Mouse (Mus musculus) stomach, embryonic 16.5 days (tissue): ENCODE measurements around the gene Tuba1b. TPM values are rescaled to one million over a fixed set of nuclear protein-coding genes. Genes with fewer than 3 reads are reported as not detected.
A peak's percentile ranks its signal among the peaks of the same experiment; 100 is the strongest.
"Not testable (repeated sequence)": the region's sequence is repeated elsewhere in the genome, so short reads cannot be mapped to it uniquely, and the experiment has no call there.

Source experiments
- ATAC-seq: fragments of 200-750 bp; cut with Nextera tagmentation; 2 replicates; pipeline ENCODE4 v1.8.0; 2017; ENCODE audit warnings: moderate number of reproducible peaks, moderate TSS enrichment; ENCODE audit not compliant: insufficient read depth, low FRiP score
- H3K27ac ChIP-seq: fragments of 300-500 bp; sonication (generic); 2 replicates; pipeline ENCODE4 v1.5.1; 2014; ENCODE audit warnings: low read length
- H3K27me3 ChIP-seq: fragments of 300-500 bp; sonication (generic); 2 replicates; pipeline ENCODE4 v1.6.1; 2014; ENCODE audit warnings: low read length, control low read depth, mixed read lengths; ENCODE audit not compliant: control insufficient read depth, insufficient read depth
- H3K36me3 ChIP-seq: fragments of 300-500 bp; sonication (generic); 2 replicates; pipeline ENCODE4 v1.6.1; 2014; ENCODE audit warnings: low read length; ENCODE audit not compliant: control insufficient read depth, insufficient read depth
- H3K4me1 ChIP-seq: fragments of 300-500 bp; sonication (generic); 2 replicates; pipeline ENCODE4 v1.6.1; 2014; ENCODE audit warnings: low read length, control low read depth, mixed read lengths; ENCODE audit not compliant: control insufficient read depth, insufficient read depth
- H3K4me2 ChIP-seq: fragments of 300-500 bp; sonication (generic); 2 replicates; pipeline ENCODE4 v1.6.1; 2014; ENCODE audit warnings: low read depth, low read length, mixed read lengths
- H3K4me3 ChIP-seq: fragments of 300-500 bp; sonication (generic); replicated peaks from 2 replicates; pipeline ENCODE4 v1.5.1; 2014; ENCODE audit warnings: mild to moderate bottlenecking, low read length
- H3K9ac ChIP-seq: fragments of 300-500 bp; sonication (generic); 2 replicates; pipeline ENCODE4 v1.6.1; 2014; ENCODE audit warnings: low read length
- H3K9me3 ChIP-seq: fragments of 300-500 bp; sonication (generic); replicated peaks from 2 replicates; pipeline ENCODE4 v1.6.1; 2016; ENCODE audit warnings: low read length, control low read depth; ENCODE audit not compliant: control insufficient read depth
- WGBS: fragments of 180-500 bp; shearing (Covaris S2); extraction: QIAGEN DNeasy Blood & Tissue Kit; methylation state at CpG from one replicate; pipeline ENCODE4 v1.1.7; 2014; 5-methylcytosine and 5-hydroxymethylcytosine counted together
- polyA plus RNA-seq: library from polyadenylated mRNA; unstranded; fragments of >200 nt; fragmentation: Nextera tagmentation; extraction: Ambion mirVana; gene quantifications from 2 replicates; pipeline ENCODE4 v1.2.1, GENCODE M21; 2015

Gene Tuba1b
- polyA plus RNA-seq, 1 experiment from 2014 or later = 1,202 TPM

DNA sequence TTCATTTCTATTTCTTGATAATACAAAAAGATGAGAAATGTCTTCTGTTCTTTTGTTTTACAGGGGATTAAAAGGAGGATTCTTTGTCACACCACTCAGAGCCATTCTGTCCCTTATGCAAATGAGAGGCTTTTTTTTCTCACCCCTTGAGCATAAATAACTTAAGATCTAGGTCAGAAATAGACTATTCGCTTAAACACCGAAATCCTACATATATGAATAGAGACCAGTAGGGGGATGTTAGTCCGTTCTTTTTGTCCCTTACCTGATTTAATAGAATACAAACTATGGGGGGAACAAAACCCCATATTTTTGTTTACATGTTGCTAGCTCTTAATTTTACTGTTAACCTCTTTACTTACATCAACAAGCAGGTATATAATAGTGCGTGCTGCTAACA is 21.6 kb upstream of the Tuba1b start:
- Histone ChIP-seq H3K9ac (no peak overlapping the region), H3K27ac (no peak overlapping the region), H3K9me3 (no peaks in the 10 kb centered on the region), H3K4me3 (no peak overlapping the region), H3K4me2 (no peak overlapping the region), H3K4me1 (0 out of 2 replicates have a peak, but pooled peaks cover 2% of the 10 kb centered on the region), H3K27me3 (no peaks in the 10 kb centered on the region), H3K36me3 (no peaks in the 10 kb centered on the region)
- WGBS = 93% methylated on average over 4 of the region's 4 CpGs
- ATAC-seq = no peak

GRCm38 (mm10) chr15:98955324-98955723 is 21.0 kb upstream of the Tuba1b start:
- H3K9me3 ChIP-seq = no peaks in the 10 kb centered on the region
- H3K27me3 ChIP-seq = no peaks in the 10 kb centered on the region
- 0 out of 2 replicates have a peak, but pooled peaks cover 2% of the 10 kb centered on the region for H3K4me1 ChIP-seq
- no peak overlapping the region for H3K4me2 ChIP-seq
- 70% methylated on average over 4 of the region's 4 CpGs for WGBS
- no peaks in the 10 kb centered on the region for H3K36me3 ChIP-seq
- no peak overlapping the region for H3K9ac ChIP-seq
- H3K27ac ChIP-seq = no peak overlapping the region
- no peak for ATAC-seq
- H3K4me3 ChIP-seq = no peak overlapping the region

GRCm38 (mm10) chr15:98954425-98955253 is 20.3 kb upstream of the Tuba1b start:
- no peak for ATAC-seq
- Histone ChIP-seq H3K4me3 (0 out of 2 replicates have a peak overlapping the region, but pooled peaks have one; percentile 10), H3K9ac (peak overlapping the region; percentile 30), H3K9me3 (no peaks in the 10 kb centered on the region), H3K4me2 (peak overlapping the region; percentile 30), H3K27me3 (no peaks in the 10 kb centered on the region), H3K27ac (peak overlapping the region; percentile 59), H3K4me1 (0 out of 2 replicates have a peak, but pooled peaks cover 2% of the 10 kb centered on the region), H3K36me3 (no peaks in the 10 kb centered on the region)
- 29% methylated on average over 14 of the region's 14 CpGs for WGBS

GRCm38 (mm10) chr15:98953401-98954356 is 19.3 kb upstream of the Tuba1b start, which contains the start of the genes Gm49450 and Tuba1a:
TSS of gene Gm49450 (minus strand) at chr15:98953551.
TSS of gene Tuba1a (minus strand) at chr15:98953703.
- Histone ChIP-seq H3K27ac (peak within 1 kb of the TSS; percentile 97), H3K27me3 (no peaks in the 10 kb centered on the region), H3K4me3 (peak within 1 kb of the TSS; percentile 89), H3K9ac (peak within 1 kb of the TSS; percentile 93), H3K36me3 (no peaks in the 10 kb centered on the region), H3K4me2 (peak within 1 kb of the TSS; percentile 44), H3K9me3 (no peaks in the 10 kb centered on the region), H3K4me1 (0 out of 2 replicates have a peak, but pooled peaks cover 2% of the 10 kb centered on the region)
- peak; percentile 97 for ATAC-seq
- 4% methylated on average over 28 of the region's 28 CpGs for WGBS

DNA sequence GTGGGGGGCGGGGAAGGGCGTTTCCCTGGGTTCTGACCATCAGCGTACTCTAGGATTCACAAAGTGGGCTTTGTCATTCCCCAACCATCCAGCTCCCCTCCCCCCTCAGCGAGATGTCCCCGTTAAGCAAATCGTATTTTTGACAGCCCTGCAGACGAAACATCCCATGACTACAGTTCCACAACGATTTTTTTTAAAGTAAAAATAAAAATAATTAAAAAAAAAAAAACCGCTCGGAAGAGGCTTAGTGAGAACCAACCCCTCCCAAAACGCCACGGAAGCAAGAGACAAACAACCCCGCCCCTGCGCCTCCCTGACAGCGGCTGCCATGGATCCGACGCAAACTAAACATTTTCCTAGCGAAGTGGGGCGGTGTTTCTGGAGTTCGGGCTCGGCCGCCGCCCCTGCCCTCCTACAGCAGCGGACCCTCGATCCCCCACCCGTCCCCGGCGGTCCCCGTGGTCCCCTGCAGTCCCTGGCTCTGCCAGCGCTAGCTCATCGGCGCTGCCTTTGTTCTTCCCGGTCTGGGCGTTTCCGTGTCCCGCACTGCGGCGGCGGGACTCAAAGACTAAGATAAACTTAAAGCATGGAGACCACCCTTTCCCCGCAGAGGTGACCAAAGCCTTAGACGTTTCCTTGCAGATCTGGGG is 18.5 kb upstream of the Tuba1b start:
- Histone ChIP-seq H3K4me3 (peak overlapping the region; percentile 89), H3K36me3 (no peaks in the 10 kb centered on the region), H3K4me2 (peak overlapping the region; percentile 44), H3K27me3 (no peaks in the 10 kb centered on the region), H3K9me3 (no peaks in the 10 kb centered on the region), H3K4me1 (0 out of 2 replicates have a peak, but pooled peaks cover 2% of the 10 kb centered on the region), H3K27ac (peak overlapping the region; percentile 97), H3K9ac (peak overlapping the region; percentile 93)
- under 1% methylated on average over 41 of the region's 41 CpGs for WGBS
- peak; percentile 58 for ATAC-seq

DNA sequence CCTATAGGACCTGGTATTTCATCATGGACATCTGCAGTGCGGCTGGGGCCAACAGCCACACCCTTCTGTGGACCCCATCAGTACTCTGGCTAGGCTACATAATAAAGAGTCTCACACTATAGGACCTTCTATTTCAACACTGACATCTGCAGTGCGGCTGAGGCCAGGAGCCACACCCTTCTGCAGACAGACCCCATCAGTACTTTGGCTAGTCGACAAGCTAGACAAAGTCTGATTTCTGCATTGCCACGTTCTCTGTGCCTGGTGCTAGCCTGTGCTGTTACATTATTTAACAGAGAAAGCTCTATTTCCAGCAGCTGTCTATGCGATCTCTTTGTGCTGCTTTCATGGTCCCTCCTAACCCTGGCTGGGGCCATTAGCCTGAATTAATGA is 17.7 kb upstream of the Tuba1b start:
- no peaks in the 10 kb centered on the region for H3K27me3 ChIP-seq
- 0 out of 2 replicates have a peak, but pooled peaks cover 2% of the 10 kb centered on the region for H3K4me1 ChIP-seq
- peak; percentile 23; the same call in 1 of the 2 replicates for ATAC-seq
- peak overlapping the region; percentile 89 for H3K4me3 ChIP-seq
- H3K9me3 ChIP-seq = no peaks in the 10 kb centered on the region
- peak overlapping the region; percentile 44 for H3K9ac ChIP-seq
- H3K27ac ChIP-seq = peak overlapping the region; percentile 74
- peak overlapping the region; percentile 44 for H3K4me2 ChIP-seq
- no peaks in the 10 kb centered on the region for H3K36me3 ChIP-seq
- 17% methylated on average over 5 of the region's 5 CpGs for WGBS

- H3K27ac ChIP-seq, ATAC-seq: not testable (repeated sequence)
Measured at GRCm38 (mm10) chr15:98951122-98952062, 17.0 kb upstream of the Tuba1b start.

DNA sequence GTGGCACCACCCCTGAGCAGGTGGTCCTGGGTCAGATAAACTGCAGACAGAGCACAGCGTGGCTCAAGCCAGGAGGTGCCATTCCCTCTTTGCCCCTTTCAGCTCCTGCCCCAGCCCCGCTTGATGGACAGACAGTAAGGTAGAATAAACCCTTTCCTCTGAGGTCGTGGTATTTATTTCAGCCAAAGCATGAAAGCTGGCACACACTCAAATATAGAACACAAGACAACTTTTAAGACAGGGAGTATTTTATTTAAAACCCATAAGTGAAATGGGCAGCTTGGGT is 15.2 kb upstream of the Tuba1b start:
- Histone ChIP-seq H3K9ac (no peak overlapping the region), H3K27ac (no peak overlapping the region), H3K4me1 (0 out of 2 replicates have a peak, but pooled peaks cover 2% of the 10 kb centered on the region), H3K36me3 (no peaks in the 10 kb centered on the region), H3K4me2 (no peak overlapping the region), H3K9me3 (no peaks in the 10 kb centered on the region), H3K27me3 (no peaks in the 10 kb centered on the region), H3K4me3 (no peak overlapping the region)
- no peak for ATAC-seq
- 66% methylated on average over 3 of the region's 3 CpGs for WGBS

More at GRCm38 (mm10) chr15:98951122-98952062, 17.0 kb upstream of the Tuba1b start:
- not testable (repeated sequence) for H3K27me3 ChIP-seq, H3K4me1 ChIP-seq, H3K9me3 ChIP-seq, H3K36me3 ChIP-seq
- peak overlapping the region; percentile 44 for H3K9ac ChIP-seq
- H3K4me3 ChIP-seq = peak overlapping the region; percentile 89
- peak overlapping the region; percentile 44 for H3K4me2 ChIP-seq
- 86% methylated on average over 11 of the region's 15 CpGs for WGBS
